Comparison of ENCODE assay signal across 35 mouse cellular contexts in the genomic region with DNA sequence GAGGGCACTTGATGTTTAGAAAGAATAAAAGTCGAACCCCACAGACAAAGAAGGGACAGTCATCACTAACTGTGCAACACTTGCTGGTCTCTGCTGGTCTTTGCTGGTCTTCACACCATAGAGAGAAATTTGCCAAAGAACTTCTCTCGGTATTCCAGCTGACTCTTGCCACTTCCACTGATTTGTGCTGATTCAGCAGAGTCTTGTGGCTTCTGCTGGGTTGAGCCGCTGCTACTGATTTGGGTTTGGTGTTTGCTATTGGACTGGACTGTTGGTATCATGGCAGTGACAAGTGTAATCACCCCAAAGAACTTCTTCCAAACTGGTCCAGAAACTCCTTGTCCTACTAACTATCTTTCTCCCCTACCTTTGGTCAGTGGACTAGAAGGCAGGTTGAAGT.
"Had no signal": no experiment of that assay in that cellular context is flagged by ENCODE, and none has a peak within 500 bp of the region (broad histone marks: within the 10 kb centered on the region; RNA-seq: fewer than 3 reads in every experiment).

No protein-coding gene starts in this region.

- H3K36me3 ChIP-seq: heart, embryonic 15.5 days; hindbrain, embryonic 10.5 days; hindbrain, embryonic 12.5 days; hindbrain, embryonic 13.5 days; hindbrain, embryonic 15.5 days; intestine, embryonic 15.5 days; kidney, embryonic 15.5 days had no signal

- DNase-seq: heart, postnatal 10 days; heart, postnatal 14 days; heart, postnatal 36 days; heart, postnatal 4 days; kidney, adult 11 months; kidney, adult 18-20 months; kidney, adult 2 months; kidney, adult 8-10 months; kidney, adult 9 months; kidney, postnatal 10 days; kidney, postnatal 14 days; kidney, postnatal 25 days; kidney, postnatal 36 days; kidney, postnatal 4 days; layer of hippocampus, adult 9-11 months; layer of hippocampus, postnatal 36 days had no signal

- H3K27ac ChIP-seq: heart, embryonic 10.5 days; heart, embryonic 13.5 days; heart, embryonic 15.5 days; hindbrain, embryonic 10.5 days; hindbrain, embryonic 12.5 days; hindbrain, embryonic 13.5 days; hindbrain, embryonic 14.5 days; hindbrain, embryonic 15.5 days; hindbrain, postnatal 0 days; intestine, embryonic 15.5 days; kidney, embryonic 15.5 days; kidney, postnatal 0 days; layer of hippocampus, adult 2 months had no signal

- H3K4me3 ChIP-seq: heart, embryonic 10.5 days; heart, embryonic 12.5 days; heart, embryonic 13.5 days; heart, embryonic 15.5 days; hindbrain, embryonic 10.5 days; hindbrain, embryonic 12.5 days; hindbrain, embryonic 13.5 days; hindbrain, embryonic 15.5 days; intestine, embryonic 15.5 days; kidney, embryonic 15.5 days; layer of hippocampus, adult 2 months had no signal

- H3K9ac ChIP-seq: heart, embryonic 12.5 days; heart, embryonic 13.5 days; heart, embryonic 15.5 days; hindbrain, embryonic 12.5 days; hindbrain, embryonic 13.5 days; hindbrain, embryonic 14.5 days; hindbrain, embryonic 15.5 days; intestine, embryonic 15.5 days; kidney, embryonic 15.5 days had no signal

- H3K4me1 ChIP-seq: heart, embryonic 10.5 days; heart, embryonic 13.5 days; heart, embryonic 15.5 days; hindbrain, embryonic 10.5 days; hindbrain, embryonic 12.5 days; hindbrain, embryonic 13.5 days; hindbrain, embryonic 15.5 days; intestine, embryonic 15.5 days; kidney, embryonic 15.5 days had no signal

- H3K27me3 ChIP-seq: heart, embryonic 12.5 days; heart, embryonic 13.5 days; heart, embryonic 15.5 days; hindbrain, embryonic 12.5 days; hindbrain, embryonic 13.5 days; hindbrain, embryonic 15.5 days; intestine, embryonic 15.5 days; kidney, embryonic 15.5 days had no signal

- H3K4me2 ChIP-seq: heart, embryonic 11.5 days; heart, embryonic 12.5 days; heart, embryonic 13.5 days; heart, embryonic 15.5 days; hindbrain, embryonic 12.5 days; hindbrain, embryonic 13.5 days; hindbrain, embryonic 14.5 days; hindbrain, embryonic 15.5 days; intestine, embryonic 15.5 days; kidney, embryonic 15.5 days had no signal

- ATAC-seq: hindbrain, embryonic 16.5 days; hindbrain, postnatal 0 days; inflammation-experienced regulatory T-cells, adult 6 months; intestine, embryonic 15.5 days; intestine, embryonic 16.5 days; intestine, postnatal 0 days had no signal

- H3K9me3 ChIP-seq: heart, embryonic 10.5 days; heart, embryonic 12.5 days; heart, embryonic 15.5 days; hindbrain, embryonic 10.5 days; hindbrain, embryonic 12.5 days; hindbrain, embryonic 13.5 days; hindbrain, embryonic 15.5 days; intestine, embryonic 15.5 days; kidney, embryonic 15.5 days had no signal
